Mouse (Mus musculus): ENCODE data around the gene Tfap4.
A peak's percentile ranks its signal among the peaks of the same experiment; 100 is the strongest.

GRCm38 (mm10) chr16:4607818-4608531 lies 48.3 kb upstream of the Tfap4 start:
- no peak for TF ChIP-seq EP300 (IDR thresholded peaks at IDR 0.05; ENCODE audit: low read depth)
- peak; percentile 98 for TF ChIP-seq CTCF (IDR thresholded peaks at IDR 0.05; ENCODE audit: low read depth)
